Mouse (Mus musculus) hindbrain, embryonic 11.5 days (tissue): ENCODE data around the gene Havcr1. TPM values are rescaled to one million over a fixed set of nuclear protein-coding genes. Genes with fewer than 3 reads are reported as not detected.
"Not testable (repeated sequence)": the region's sequence is repeated elsewhere in the genome, so short reads cannot be mapped to it uniquely, and the experiment has no call there.

Experiments
- ATAC-seq: fragments of 200-750 bp; cut with Nextera tagmentation; 2 replicates; pipeline ENCODE4 v1.8.0; 2017; ENCODE audit warnings: mild to moderate bottlenecking, moderate TSS enrichment, moderate library complexity; ENCODE audit not compliant: low FRiP score
- DNase-seq: peaks from one replicate; pipeline ENCODE4 v3.0.0-alpha.2; 2015; ENCODE audit warnings: low spot score
- H3K27ac ChIP-seq: fragments of 300-500 bp; sonication (generic); 2 replicates; pipeline ENCODE4 v1.5.1; 2014; ENCODE audit warnings: mild to moderate bottlenecking, low read depth, low read length
- H3K27me3 ChIP-seq: fragments of 300-500 bp; sonication (generic); 2 replicates; pipeline ENCODE4 v1.6.1; 2014; ENCODE audit warnings: mild to moderate bottlenecking, low read length, moderate library complexity, mixed read lengths; ENCODE audit not compliant: control insufficient read depth, insufficient read depth
- H3K36me3 ChIP-seq: fragments of 300-500 bp; sonication (generic); 2 replicates; pipeline ENCODE4 v1.6.1; 2014; ENCODE audit warnings: mild to moderate bottlenecking, low read length, moderate library complexity, mixed read lengths; ENCODE audit not compliant: control insufficient read depth, insufficient read depth
- H3K4me1 ChIP-seq: fragments of 300-500 bp; sonication (generic); replicated peaks from 2 replicates; pipeline ENCODE4 v1.6.1; 2014; ENCODE audit warnings: low read length, mixed read lengths; ENCODE audit not compliant: control insufficient read depth, insufficient read depth
- H3K4me2 ChIP-seq: fragments of 300-500 bp; sonication (generic); replicated peaks from 2 replicates; pipeline ENCODE4 v1.6.1; 2014; ENCODE audit warnings: mild to moderate bottlenecking, low read depth, low read length
- H3K4me3 ChIP-seq: fragments of 300-500 bp; sonication (generic); 2 replicates; pipeline ENCODE4 v1.5.1; 2014; ENCODE audit warnings: low read depth, low read length
- H3K9ac ChIP-seq: fragments of 300-500 bp; sonication (generic); 2 replicates; pipeline ENCODE4 v1.6.1; 2014; ENCODE audit warnings: low read depth, low read length
- H3K9me3 ChIP-seq: fragments of 300-500 bp; sonication (generic); 2 replicates; pipeline ENCODE4 v1.6.1; 2016; ENCODE audit warnings: low read length; ENCODE audit not compliant: control insufficient read depth
- WGBS: fragments of 180-500 bp; shearing (Covaris S2); extraction: QIAGEN DNeasy Blood & Tissue Kit; methylation state at CpG from one replicate; pipeline ENCODE4 v1.1.7; 2014; 5-methylcytosine and 5-hydroxymethylcytosine counted together
- polyA plus RNA-seq: library from polyadenylated mRNA; unstranded; fragments of >200 nt; fragmentation: Nextera tagmentation; extraction: Ambion mirVana; gene quantifications from 2 replicates; pipeline ENCODE4 v1.2.1, GENCODE M21; 2014

The Havcr1 gene
- polyA plus RNA-seq, 1 experiment from 2014 or later: not detected

- Histone ChIP-seq H3K36me3 (no peaks in the 10 kb centered on the region), H3K9me3 (no peaks in the 10 kb centered on the region), H3K4me3 (no peak overlapping the region), H3K27me3 (no peaks in the 10 kb centered on the region), H3K27ac (no peak overlapping the region), H3K4me1 (no peaks in the 10 kb centered on the region), H3K9ac (no peak overlapping the region), H3K4me2 (no peak overlapping the region)
- 64% methylated on average over 6 of the region's 6 CpGs for WGBS
- ATAC-seq (peak; percentile 76), DNase-seq (no peak)
These were observed 1.6 kb upstream of the Havcr1 start for GRCm38 (mm10) chr11:46733242-46733789.

- WGBS: 83% methylated on average over 1 of the region's 1 CpGs
- DNase-seq (no peak), ATAC-seq (no peak)
- Histone ChIP-seq H3K9me3 (no peaks in the 10 kb centered on the region), H3K27ac (no peak overlapping the region), H3K36me3 (no peaks in the 10 kb centered on the region), H3K27me3 (no peaks in the 10 kb centered on the region), H3K4me3 (no peak overlapping the region), H3K4me1 (no peaks in the 10 kb centered on the region), H3K4me2 (no peak overlapping the region), H3K9ac (no peak overlapping the region)
These were observed 263 bp upstream of the Havcr1 start for GRCm38 (mm10) chr11:46734617-46735016.

GRCm38 (mm10) chr11:46739501-46739900, 4.6 kb downstream of the Havcr1 start:
- ATAC-seq: no peak
- 87% methylated on average over 4 of the region's 4 CpGs for WGBS

GRCm38 (mm10) chr11:46740886-46741285, 6.0 kb downstream of the Havcr1 start:
- ATAC-seq (no peak), DNase-seq (no peak)
- Histone ChIP-seq H3K9ac (no peak overlapping the region), H3K27me3 (no peaks in the 10 kb centered on the region), H3K9me3 (no peaks in the 10 kb centered on the region), H3K36me3 (no peaks in the 10 kb centered on the region), H3K4me3 (no peak overlapping the region), H3K4me2 (no peak overlapping the region), H3K27ac (no peak overlapping the region), H3K4me1 (no peaks in the 10 kb centered on the region)
- WGBS: 87% methylated on average over 4 of the region's 4 CpGs

More at GRCm38 (mm10) chr11:46739501-46739900, 4.6 kb downstream of the Havcr1 start:
- Histone ChIP-seq H3K9me3 (no peaks in the 10 kb centered on the region), H3K36me3 (no peaks in the 10 kb centered on the region), H3K4me3 (no peak overlapping the region), H3K27ac (no peak overlapping the region), H3K4me2 (no peak overlapping the region), H3K9ac (no peak overlapping the region), H3K27me3 (no peaks in the 10 kb centered on the region), H3K4me1 (no peaks in the 10 kb centered on the region)
- no peak for DNase-seq

DNA sequence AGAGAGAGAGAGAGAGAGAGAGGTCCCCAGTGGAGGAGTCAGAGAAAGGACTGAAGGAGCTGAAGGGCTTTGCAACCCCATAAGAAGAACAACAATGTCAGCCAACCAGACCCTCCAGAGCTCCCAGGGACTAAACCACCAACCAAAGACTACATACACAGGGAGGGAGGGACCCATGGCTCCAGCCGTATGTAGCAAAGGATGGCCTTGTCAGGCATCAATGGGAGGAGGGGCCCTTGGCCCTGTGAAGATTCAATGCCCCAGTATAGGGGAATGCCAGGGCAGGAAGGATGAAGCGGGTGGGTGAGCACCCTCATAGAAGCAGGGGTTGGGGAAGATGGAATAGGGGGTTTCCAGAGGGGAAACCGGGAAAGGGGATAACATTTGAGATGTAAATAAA, 6.8 kb downstream of the Havcr1 start:
- no peak for DNase-seq
- H3K36me3 ChIP-seq: no peaks in the 10 kb centered on the region
- no peak for ATAC-seq
- H3K27me3 ChIP-seq: no peaks in the 10 kb centered on the region
- no peak overlapping the region for H3K4me2 ChIP-seq
- 77% methylated on average over 3 of the region's 3 CpGs for WGBS
- no peak overlapping the region for H3K9ac ChIP-seq
- H3K9me3 ChIP-seq: no peaks in the 10 kb centered on the region
- H3K27ac ChIP-seq: no peak overlapping the region
- no peak overlapping the region for H3K4me3 ChIP-seq
- H3K4me1 ChIP-seq: no peaks in the 10 kb centered on the region

GRCm38 (mm10) chr11:46747996-46748395, 13.1 kb downstream of the Havcr1 start:
- H3K9me3 ChIP-seq: no peaks in the 10 kb centered on the region
- H3K4me3 ChIP-seq: no peak overlapping the region
- H3K4me1 ChIP-seq: no peaks in the 10 kb centered on the region
- 49% methylated on average over 2 of the region's 2 CpGs for WGBS
- no peak for DNase-seq
- no peak for ATAC-seq
- no peak overlapping the region for H3K9ac ChIP-seq
- no peaks in the 10 kb centered on the region for H3K36me3 ChIP-seq
- H3K4me2 ChIP-seq: no peak overlapping the region
- no peaks in the 10 kb centered on the region for H3K27me3 ChIP-seq
- H3K27ac ChIP-seq: no peak overlapping the region

- no peaks in the 10 kb centered on the region for H3K27me3 ChIP-seq
- no peaks in the 10 kb centered on the region for H3K36me3 ChIP-seq
- no peaks in the 10 kb centered on the region for H3K9me3 ChIP-seq
- WGBS: 75% methylated on average over 2 of the region's 2 CpGs
- DNase-seq: no peak
- no peak overlapping the region for H3K9ac ChIP-seq
- ATAC-seq: no peak
- no peak overlapping the region for H3K4me2 ChIP-seq
- no peak overlapping the region for H3K4me3 ChIP-seq
- no peak overlapping the region for H3K27ac ChIP-seq
- no peaks in the 10 kb centered on the region for H3K4me1 ChIP-seq
These were observed 18.8 kb downstream of the Havcr1 start for GRCm38 (mm10) chr11:46753662-46754061.

GRCm38 (mm10) chr11:46754669-46755068, 19.8 kb downstream of the Havcr1 start:
- H3K9ac ChIP-seq: no peak overlapping the region
- no peaks in the 10 kb centered on the region for H3K36me3 ChIP-seq
- DNase-seq (no peak), ATAC-seq (peak; percentile 74)
- WGBS: 80% methylated on average over 4 of the region's 4 CpGs
- no peaks in the 10 kb centered on the region for H3K27me3 ChIP-seq
- no peak overlapping the region for H3K27ac ChIP-seq
- H3K4me2 ChIP-seq: no peak overlapping the region
- H3K4me1 ChIP-seq: no peaks in the 10 kb centered on the region
- H3K9me3 ChIP-seq: no peaks in the 10 kb centered on the region
- no peak overlapping the region for H3K4me3 ChIP-seq

- H3K27ac ChIP-seq, H3K9me3 ChIP-seq, H3K36me3 ChIP-seq, H3K4me3 ChIP-seq, H3K4me1 ChIP-seq, H3K9ac ChIP-seq, H3K4me2 ChIP-seq, H3K27me3 ChIP-seq, DNase-seq: not testable (repeated sequence)
- WGBS: 85% methylated on average over 6 of the region's 6 CpGs
- ATAC-seq: 0 out of 2 replicates have a peak, but pooled peaks have one; percentile 27
These were observed 20.8 kb downstream of the Havcr1 start for GRCm38 (mm10) chr11:46755714-46756113.
